Comparison of ENCODE assay signal across 13 mouse cellular contexts in genomic region chr3:101502086-101502760, GRCm38 (mm10).
DNase-seq lines count a peak whose midpoint lies in the region; ATAC-seq and TF ChIP-seq lines count a peak whose summit lies in the region.
"Had no signal": no experiment of that assay in that cellular context is flagged by ENCODE, and none has a peak within 500 bp of the region (broad histone marks: within the 10 kb centered on the region; RNA-seq: fewer than 3 reads in every experiment).

No protein-coding gene starts in this region.

- TF ChIP-seq CTCF in thymus, adult 2 months (IDR thresholded peaks at IDR 0.05; ENCODE audit: borderline replicate concordance, control insufficient read depth, extremely low read depth, insufficient read depth, low read length, poor library complexity), result 0 out of 2 replicates have a peak, but pooled peaks have one; percentile 24

- no peak overlapping the region for H3K4me2 ChIP-seq in heart, embryonic 16.5 days (ENCODE audit: low read depth, low read length)
- H3K4me2 ChIP-seq in heart, embryonic 11.5 days, result no peak overlapping the region
- H3K4me2 ChIP-seq in embryonic facial prominence, embryonic 12.5 days (replicated peaks), result peak overlapping the region; percentile 11; the same call in 1 of the 2 replicates
- no peak overlapping the region for H3K4me2 ChIP-seq in kidney, embryonic 14.5 days (replicated peaks; ENCODE audit: low read depth, low read length)
- no peak overlapping the region for H3K4me2 ChIP-seq in forebrain, embryonic 16.5 days (ENCODE audit: low read length)
- H3K4me2 ChIP-seq: hindbrain, embryonic 15.5 days; liver, embryonic 11.5 days had no signal

- 36% methylated on average over 14 of the region's 14 CpGs for WGBS in heart, embryonic 16.5 days
- 37% methylated on average over 14 of the region's 14 CpGs for WGBS in heart, embryonic 11.5 days (ENCODE audit: insufficient replicate concordance)
- 28% methylated on average over 14 of the region's 14 CpGs for WGBS in embryonic facial prominence, embryonic 12.5 days
- 40% methylated on average over 14 of the region's 14 CpGs for WGBS in kidney, embryonic 14.5 days
- 22% methylated on average over 14 of the region's 14 CpGs for WGBS in thymus, adult 2 months
- WGBS in forebrain, embryonic 16.5 days, result 41% methylated on average over 14 of the region's 14 CpGs

- no peaks in the 10 kb centered on the region for H3K9me3 ChIP-seq in heart, embryonic 16.5 days (replicated peaks; ENCODE audit: control insufficient read depth, low read length)
- no peaks in the 10 kb centered on the region for H3K9me3 ChIP-seq in heart, embryonic 11.5 days (replicated peaks; ENCODE audit: control insufficient read depth, low read length)
- no peaks in the 10 kb centered on the region for H3K9me3 ChIP-seq in embryonic facial prominence, embryonic 12.5 days
- H3K9me3 ChIP-seq in kidney, embryonic 14.5 days (ENCODE audit: control insufficient read depth, low read length), result no peaks in the 10 kb centered on the region
- no peaks in the 10 kb centered on the region for H3K9me3 ChIP-seq in forebrain, embryonic 16.5 days (ENCODE audit: control insufficient read depth, low read length)
- H3K9me3 ChIP-seq: hindbrain, embryonic 15.5 days had no signal

- no peaks in the 10 kb centered on the region for H3K27me3 ChIP-seq in heart, embryonic 16.5 days (ENCODE audit: control insufficient read depth, insufficient read depth, low read length)
- no peaks in the 10 kb centered on the region; the same call in 1 of the 2 replicates for H3K27me3 ChIP-seq in heart, embryonic 11.5 days (ENCODE audit: control insufficient read depth, insufficient read depth, low read length)
- H3K27me3 ChIP-seq in embryonic facial prominence, embryonic 12.5 days, result no peaks in the 10 kb centered on the region
- H3K27me3 ChIP-seq in kidney, embryonic 14.5 days (ENCODE audit: control insufficient read depth, insufficient read depth, low read length), result no peaks in the 10 kb centered on the region
- no peaks in the 10 kb centered on the region for H3K27me3 ChIP-seq in thymus, adult 2 months (ENCODE audit: control insufficient read depth, insufficient read depth, low read length)
- no peaks in the 10 kb centered on the region for H3K27me3 ChIP-seq in forebrain, embryonic 16.5 days (replicated peaks; ENCODE audit: control insufficient read depth, insufficient read depth, low read length)
- H3K27me3 ChIP-seq: hindbrain, embryonic 15.5 days had no signal

- H3K4me3 ChIP-seq in heart, embryonic 16.5 days (ENCODE audit: low read length), result no peak overlapping the region
- no peak overlapping the region for H3K4me3 ChIP-seq in heart, embryonic 11.5 days (ENCODE audit: low read depth, low read length)
- H3K4me3 ChIP-seq in embryonic facial prominence, embryonic 12.5 days, result no peak overlapping the region
- no peak overlapping the region for H3K4me3 ChIP-seq in kidney, embryonic 14.5 days (ENCODE audit: low read length)
- H3K4me3 ChIP-seq in thymus, adult 2 months (ENCODE audit: control insufficient read depth, insufficient read depth, low read length), result no peak overlapping the region
- no peak overlapping the region for H3K4me3 ChIP-seq in forebrain, embryonic 16.5 days (replicated peaks; ENCODE audit: low read length)
- H3K4me3 ChIP-seq: hindbrain, embryonic 15.5 days had no signal

- no peak for ATAC-seq in heart, embryonic 16.5 days (replicated peaks; ENCODE audit: extremely low read depth, insufficient read depth, low FRiP score)
- no peak for ATAC-seq in heart, embryonic 11.5 days (replicated peaks; ENCODE audit: insufficient number of reproducible peaks, low FRiP score, low TSS enrichment)
- no peak for ATAC-seq in embryonic facial prominence, embryonic 12.5 days (ENCODE audit: insufficient number of reproducible peaks, insufficient read depth, low FRiP score, low TSS enrichment)
- no peak for ATAC-seq in kidney, embryonic 14.5 days (ENCODE audit: low FRiP score, low TSS enrichment)
- ATAC-seq in forebrain, embryonic 16.5 days, result no peak

- peaks cover 25% of the 10 kb centered on the region for H3K4me1 ChIP-seq in heart, embryonic 16.5 days (ENCODE audit: control insufficient read depth, insufficient read depth, low read length)
- peaks cover 40% of the 10 kb centered on the region for H3K4me1 ChIP-seq in heart, embryonic 11.5 days (ENCODE audit: control insufficient read depth, insufficient read depth, low read length)
- peaks cover 22% of the 10 kb centered on the region for H3K4me1 ChIP-seq in embryonic facial prominence, embryonic 12.5 days
- H3K4me1 ChIP-seq in kidney, embryonic 14.5 days (ENCODE audit: control insufficient read depth, insufficient read depth, low read length), result peaks cover 16% of the 10 kb centered on the region
- H3K4me1 ChIP-seq in thymus, adult 2 months (replicated peaks; ENCODE audit: control insufficient read depth, insufficient read depth, low read length), result peaks cover 44% of the 10 kb centered on the region
- peaks cover 5% of the 10 kb centered on the region; the same call in 1 of the 2 replicates for H3K4me1 ChIP-seq in forebrain, embryonic 16.5 days (replicated peaks; ENCODE audit: control insufficient read depth, insufficient read depth, low read length)

- peak; percentile 50 for DNase-seq in thymus, adult 2 months
- no peak for DNase-seq in layer of hippocampus, postnatal 10 days (ENCODE audit: low spot score in 2 of 2)
- DNase-seq in embryo, embryonic 10.5 days (ENCODE audit: low spot score), result no peak
- DNase-seq: cerebellum, adult 9-11 months; gastrocnemius, postnatal 25 days; lung, postnatal 36 days had no signal

- 0 out of 2 replicates have a peak overlapping the region, but pooled peaks have one; percentile 7 for H3K9ac ChIP-seq in heart, embryonic 16.5 days (ENCODE audit: low read length)
- H3K9ac ChIP-seq in heart, embryonic 11.5 days (ENCODE audit: low read depth, low read length), result no peak overlapping the region
- no peak overlapping the region for H3K9ac ChIP-seq in embryonic facial prominence, embryonic 12.5 days
- no peak overlapping the region for H3K9ac ChIP-seq in kidney, embryonic 14.5 days (ENCODE audit: low read depth, low read length)
- no peak overlapping the region for H3K9ac ChIP-seq in forebrain, embryonic 16.5 days (replicated peaks; ENCODE audit: low read depth, low read length)
- H3K9ac ChIP-seq: hindbrain, embryonic 15.5 days had no signal

- H3K27ac ChIP-seq in heart, embryonic 16.5 days (ENCODE audit: low read length), result 0 out of 2 replicates have a peak overlapping the region, but pooled peaks have one; percentile 9
- H3K27ac ChIP-seq in heart, embryonic 11.5 days (ENCODE audit: low read depth, low read length), result no peak overlapping the region
- peak overlapping the region; percentile 61; the same call in 1 of the 2 replicates for H3K27ac ChIP-seq in embryonic facial prominence, embryonic 12.5 days
- peak overlapping the region; percentile 24; the same call in 1 of the 2 replicates for H3K27ac ChIP-seq in kidney, embryonic 14.5 days (ENCODE audit: low read depth, low read length)
- H3K27ac ChIP-seq in thymus, adult 2 months (ENCODE audit: control insufficient read depth, insufficient read depth, low read length), result peak overlapping the region; percentile 57
- no peak overlapping the region for H3K27ac ChIP-seq in forebrain, embryonic 16.5 days (ENCODE audit: low read length)
- H3K27ac ChIP-seq: hindbrain, embryonic 15.5 days had no signal

- no peak for TF ChIP-seq POLR2A in thymus, adult 2 months (IDR thresholded peaks at IDR 0.05; ENCODE audit: control insufficient read depth, extremely low read depth, insufficient read depth, low read length, poor library complexity)

- H3K36me3 ChIP-seq in heart, embryonic 16.5 days (ENCODE audit: control insufficient read depth, insufficient read depth), result no peaks in the 10 kb centered on the region
- H3K36me3 ChIP-seq in heart, embryonic 11.5 days (ENCODE audit: control insufficient read depth, insufficient read depth, low read length), result no peaks in the 10 kb centered on the region
- H3K36me3 ChIP-seq in embryonic facial prominence, embryonic 12.5 days, result no peaks in the 10 kb centered on the region
- no peaks in the 10 kb centered on the region for H3K36me3 ChIP-seq in kidney, embryonic 14.5 days (ENCODE audit: control insufficient read depth, insufficient read depth, low read length)
- no peaks in the 10 kb centered on the region for H3K36me3 ChIP-seq in thymus, adult 2 months (ENCODE audit: control insufficient read depth, insufficient read depth, low read length)
- H3K36me3 ChIP-seq in forebrain, embryonic 16.5 days (ENCODE audit: control insufficient read depth, insufficient read depth), result no peaks in the 10 kb centered on the region
- H3K36me3 ChIP-seq: hindbrain, embryonic 15.5 days had no signal

Comparison
In these comparisons a context has a peak if more than half of its experiments do, and no peak if none do; other contexts are left out.
1. H3K27ac ChIP-seq: peak in heart, embryonic 16.5 days (single experiment), embryonic facial prominence, embryonic 12.5 days (single experiment), kidney, embryonic 14.5 days (single experiment) and thymus, adult 2 months (single experiment); none in heart, embryonic 11.5 days (single experiment) and forebrain, embryonic 16.5 days (single experiment).